Mouse (Mus musculus) embryonic facial prominence, embryonic 15.5 days (tissue): ENCODE measurements around the gene Crlf2. TPM values are rescaled to one million over a fixed set of nuclear protein-coding genes. Genes with fewer than 3 reads are reported as not detected.

Source experiments
- ATAC-seq: fragments of 200-750 bp; cut with Nextera tagmentation; 2 replicates; pipeline ENCODE4 v1.8.0; 2017; ENCODE audit warnings: low read depth, moderate TSS enrichment; ENCODE audit not compliant: insufficient number of reproducible peaks, low FRiP score, low TSS enrichment
- H3K27ac ChIP-seq: fragments of 300-500 bp; sonication (generic); replicated peaks from 2 replicates; pipeline ENCODE4 v1.5.1; 2015; ENCODE audit warnings: mild to moderate bottlenecking, inconsistent platforms
- H3K27me3 ChIP-seq: fragments of 300-500 bp; sonication (generic); 2 replicates; pipeline ENCODE4 v1.6.1; 2015; ENCODE audit warnings: inconsistent platforms
- H3K36me3 ChIP-seq: fragments of 300-500 bp; sonication (generic); 2 replicates; pipeline ENCODE4 v1.6.1; 2015; ENCODE audit warnings: mild to moderate bottlenecking, inconsistent platforms
- H3K4me1 ChIP-seq: fragments of 300-500 bp; sonication (generic); 2 replicates; pipeline ENCODE4 v1.6.1; 2015; ENCODE audit warnings: inconsistent platforms
- H3K4me2 ChIP-seq: fragments of 300-500 bp; sonication (generic); replicated peaks from 2 replicates; pipeline ENCODE4 v1.6.1; 2015; ENCODE audit warnings: mild to moderate bottlenecking, inconsistent platforms
- H3K4me3 ChIP-seq: fragments of 300-500 bp; sonication (generic); replicated peaks from 2 replicates; pipeline ENCODE4 v1.5.1; 2015; ENCODE audit warnings: mild to moderate bottlenecking, inconsistent platforms
- H3K9ac ChIP-seq: fragments of 300-500 bp; sonication (generic); 2 replicates; pipeline ENCODE4 v1.6.1; 2015; ENCODE audit warnings: inconsistent platforms
- H3K9me3 ChIP-seq: fragments of 300-500 bp; sonication (generic); replicated peaks from 2 replicates; pipeline ENCODE4 v1.6.1; 2016; ENCODE audit warnings: inconsistent platforms
- WGBS: fragments of 180-500 bp; shearing (Covaris S2); methylation state at CpG from one replicate; pipeline ENCODE4 v1.1.7; 2015; 5-methylcytosine and 5-hydroxymethylcytosine counted together
- polyA plus RNA-seq: library from polyadenylated mRNA; unstranded; fragments of >200 nt; fragmentation: Nextera tagmentation; extraction: Ambion mirVana; gene quantifications from 2 replicates; pipeline ENCODE4 v1.2.1, GENCODE M21; 2015

Crlf2 gene
- polyA plus RNA-seq, 1 experiment from 2014 or later = 12.6 TPM

DNA sequence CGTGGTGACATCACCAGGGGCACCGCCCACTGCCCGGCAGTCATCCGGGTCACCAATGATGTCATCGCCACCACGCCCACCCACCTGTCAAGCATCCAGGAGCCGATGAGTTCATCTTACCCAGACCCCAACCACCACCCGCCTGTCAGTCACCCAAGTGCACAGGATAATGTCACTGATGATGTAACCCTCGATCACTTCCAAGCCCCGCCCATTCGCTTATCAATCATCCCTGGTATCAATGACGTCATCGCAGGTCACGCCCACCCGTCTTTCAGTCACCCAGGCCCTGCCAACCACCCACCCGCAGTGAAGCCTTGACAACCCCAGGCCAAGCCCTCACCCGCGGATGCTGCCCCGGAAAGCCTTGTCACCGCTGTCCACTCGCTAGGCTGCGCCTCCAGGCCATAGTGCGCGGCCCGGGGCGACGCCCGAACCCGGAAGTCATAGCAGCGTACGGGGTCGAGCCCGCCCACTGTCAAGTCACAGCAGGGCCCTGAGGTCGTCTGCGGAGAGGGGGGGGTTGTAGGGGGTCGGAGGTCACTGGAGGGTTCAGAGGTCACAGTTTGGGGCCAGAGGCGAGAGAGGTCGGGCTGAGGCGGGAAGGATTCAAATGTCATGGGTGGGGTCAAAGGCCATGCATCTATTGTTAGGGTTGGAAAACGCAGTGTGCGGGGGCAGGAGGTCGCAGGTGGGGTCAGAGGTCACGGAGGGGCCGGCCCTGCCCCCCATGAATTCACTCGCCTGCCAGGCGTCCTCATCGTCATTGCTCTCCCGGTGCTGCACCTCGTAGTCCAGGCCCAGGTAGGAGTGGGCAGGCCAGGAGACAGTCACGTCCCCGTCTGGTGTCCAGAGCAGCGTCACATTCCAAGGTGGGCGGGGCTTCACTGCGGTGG, 2.9 kb downstream of the Crlf2 start:
- peak overlapping the region; percentile 79 for H3K4me3 ChIP-seq
- H3K36me3 ChIP-seq = peaks cover 30% of the 10 kb centered on the region
- H3K4me1 ChIP-seq = no peaks in the 10 kb centered on the region
- peaks cover 45% of the 10 kb centered on the region for H3K9me3 ChIP-seq
- ATAC-seq = no peak
- H3K27me3 ChIP-seq = no peaks in the 10 kb centered on the region
- 74% methylated on average over 54 of the region's 54 CpGs for WGBS
- peak overlapping the region; percentile 56 for H3K4me2 ChIP-seq
- no peak overlapping the region for H3K9ac ChIP-seq
- H3K27ac ChIP-seq = peak overlapping the region; percentile 97

DNA sequence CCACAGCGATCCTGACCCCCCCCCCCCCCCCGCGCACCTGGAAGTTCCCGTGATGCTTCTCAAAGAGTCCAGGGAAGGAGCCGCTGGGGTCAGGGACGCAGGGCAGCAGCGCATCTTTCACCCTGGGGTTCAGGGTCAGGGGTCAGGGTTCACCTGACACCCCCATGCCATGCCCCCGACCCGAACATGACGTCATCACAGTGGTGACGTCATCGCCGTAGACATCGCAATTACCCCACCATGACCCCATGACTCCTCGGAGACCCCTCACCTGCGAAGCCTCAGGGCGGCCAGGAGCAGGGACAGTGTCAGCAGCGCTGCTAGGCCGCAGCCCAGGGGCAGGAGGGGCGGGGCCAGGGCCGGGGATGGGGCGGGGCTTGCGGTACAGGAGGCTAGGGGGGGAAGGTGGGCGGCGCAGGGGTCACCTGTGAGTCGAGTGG, 3.5 kb downstream of the Crlf2 start:
- no peaks in the 10 kb centered on the region for H3K4me1 ChIP-seq
- H3K4me3 ChIP-seq = no peak overlapping the region
- ATAC-seq = no peak
- H3K9ac ChIP-seq = no peak overlapping the region
- H3K27ac ChIP-seq = no peak overlapping the region
- peaks cover 30% of the 10 kb centered on the region for H3K36me3 ChIP-seq
- no peaks in the 10 kb centered on the region for H3K27me3 ChIP-seq
- peaks cover 47% of the 10 kb centered on the region for H3K9me3 ChIP-seq
- 84% methylated on average over 24 of the region's 26 CpGs for WGBS
- no peak overlapping the region for H3K4me2 ChIP-seq

DNA sequence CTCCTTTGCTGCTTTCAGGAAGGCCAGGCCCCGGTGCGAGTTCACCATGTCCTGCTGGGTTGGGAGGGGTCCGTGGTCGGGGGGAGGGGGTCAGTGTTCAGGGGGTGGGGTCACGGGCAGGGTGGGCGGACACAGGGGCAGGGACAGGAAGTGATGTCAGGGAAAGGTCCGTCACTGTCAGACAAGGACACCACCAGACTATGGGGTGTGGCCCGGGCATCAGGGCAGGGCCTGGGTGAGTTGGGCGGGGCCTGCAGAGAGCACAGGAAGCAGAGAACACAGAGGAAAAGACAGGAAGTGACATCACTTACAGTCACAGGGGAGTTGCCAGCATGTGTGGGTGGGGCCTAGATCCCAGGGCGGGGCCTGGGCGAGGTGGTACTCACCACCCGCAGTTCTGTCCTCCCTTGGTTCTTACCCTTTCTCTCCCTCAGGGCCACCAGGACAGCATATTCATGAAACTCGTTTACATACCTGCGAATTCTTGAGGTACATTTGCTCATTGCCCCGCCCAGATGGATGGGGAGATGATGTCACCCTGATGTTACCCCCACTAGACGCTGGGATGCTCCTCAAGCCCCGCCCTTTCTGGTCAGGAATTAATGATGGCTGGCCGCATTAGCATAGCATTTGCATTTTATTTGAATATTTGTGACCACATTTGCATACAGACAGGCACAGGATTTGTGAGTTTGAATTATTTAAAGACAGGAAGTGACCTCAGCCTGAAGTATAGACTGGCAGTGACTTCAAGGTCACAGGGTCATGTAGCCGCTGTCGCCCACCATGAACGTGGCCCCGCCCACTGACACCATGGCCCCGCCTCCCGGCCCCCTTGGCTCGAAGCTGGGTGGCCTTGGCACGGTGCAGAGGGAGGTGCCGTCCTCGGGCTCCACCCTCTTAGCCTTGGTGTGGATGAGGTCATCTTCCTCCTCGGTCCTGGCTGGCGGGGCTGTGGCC, 4.4 kb downstream of the Crlf2 start:
- no peaks in the 10 kb centered on the region for H3K4me1 ChIP-seq
- ATAC-seq = no peak
- H3K27ac ChIP-seq = no peak overlapping the region
- peaks cover 30% of the 10 kb centered on the region for H3K36me3 ChIP-seq
- H3K9me3 ChIP-seq = peaks cover 47% of the 10 kb centered on the region
- no peaks in the 10 kb centered on the region for H3K27me3 ChIP-seq
- H3K4me3 ChIP-seq = no peak overlapping the region
- H3K9ac ChIP-seq = no peak overlapping the region
- 87% methylated on average over 30 of the region's 30 CpGs for WGBS
- no peak overlapping the region for H3K4me2 ChIP-seq

DNA sequence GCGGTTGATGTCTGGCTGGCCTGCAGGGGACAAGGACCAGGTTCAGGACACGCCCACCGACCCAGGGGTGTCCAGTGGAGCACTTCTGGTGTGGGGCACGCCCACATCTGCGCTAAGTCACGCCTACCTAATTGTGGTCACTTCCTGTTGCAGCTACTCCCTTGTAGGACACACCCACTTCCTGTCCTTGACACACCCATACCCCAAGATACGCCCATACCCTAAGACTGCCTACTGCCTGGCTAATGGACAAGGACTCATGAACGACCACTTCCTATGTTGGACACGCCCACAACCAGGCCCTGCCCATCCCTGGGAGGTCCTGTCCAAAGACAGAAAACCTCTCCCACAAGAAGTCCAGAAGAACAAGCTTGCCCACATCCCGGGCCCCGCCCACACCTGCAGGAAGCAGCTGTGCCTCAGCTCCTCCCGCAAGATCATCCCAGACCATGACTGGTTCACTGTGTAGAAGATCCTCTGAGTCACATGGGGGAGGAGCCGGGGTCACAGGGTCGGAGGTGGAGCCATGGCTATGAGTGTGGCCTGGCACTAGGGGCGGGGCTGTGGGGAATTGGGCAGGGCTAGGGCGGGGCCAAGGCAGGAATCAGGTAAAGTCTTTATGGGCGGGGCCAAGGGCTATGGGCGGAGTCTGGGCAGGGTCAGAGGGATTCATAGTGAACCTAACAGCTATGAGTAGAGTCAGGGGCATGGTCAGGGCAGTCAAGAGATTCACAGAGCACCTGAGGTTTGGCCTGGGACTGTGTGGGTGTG, 5.4 kb downstream of the Crlf2 start:
- WGBS = 68% methylated on average over 18 of the region's 18 CpGs
- no peak for ATAC-seq
- Histone ChIP-seq H3K36me3 (peaks cover 30% of the 10 kb centered on the region), H3K4me3 (no peak overlapping the region), H3K27ac (no peak overlapping the region), H3K4me1 (no peaks in the 10 kb centered on the region), H3K27me3 (no peaks in the 10 kb centered on the region), H3K9ac (no peak overlapping the region), H3K4me2 (no peak overlapping the region), H3K9me3 (peaks cover 47% of the 10 kb centered on the region)

DNA sequence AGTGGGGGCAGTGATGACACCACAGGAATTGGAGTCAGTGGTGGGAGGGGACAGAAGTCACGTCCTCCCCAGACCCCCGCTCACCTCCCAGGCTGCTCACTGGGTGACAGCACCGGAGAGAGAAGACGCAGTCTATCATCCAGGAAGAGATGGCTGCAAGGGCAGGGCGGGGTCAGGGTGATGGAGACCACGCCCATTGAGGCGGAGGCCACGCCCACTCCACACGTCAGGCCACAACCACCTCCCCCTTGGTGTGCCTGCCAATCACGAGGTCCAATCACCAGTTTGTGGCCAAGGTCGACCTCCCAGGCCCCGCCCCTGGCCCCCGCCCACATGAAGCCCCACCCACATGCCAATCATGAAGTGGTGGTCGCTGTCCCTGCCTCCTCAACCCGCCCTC, 6.3 kb downstream of the Crlf2 start:
- WGBS = 84% methylated on average over 12 of the region's 15 CpGs
- no peak overlapping the region for H3K4me3 ChIP-seq
- no peak overlapping the region for H3K27ac ChIP-seq
- H3K36me3 ChIP-seq = peaks cover 30% of the 10 kb centered on the region
- H3K4me2 ChIP-seq = no peak overlapping the region
- no peaks in the 10 kb centered on the region for H3K27me3 ChIP-seq
- no peak overlapping the region for H3K9ac ChIP-seq
- no peaks in the 10 kb centered on the region for H3K4me1 ChIP-seq
- H3K9me3 ChIP-seq = peaks cover 47% of the 10 kb centered on the region
- ATAC-seq = no peak

DNA sequence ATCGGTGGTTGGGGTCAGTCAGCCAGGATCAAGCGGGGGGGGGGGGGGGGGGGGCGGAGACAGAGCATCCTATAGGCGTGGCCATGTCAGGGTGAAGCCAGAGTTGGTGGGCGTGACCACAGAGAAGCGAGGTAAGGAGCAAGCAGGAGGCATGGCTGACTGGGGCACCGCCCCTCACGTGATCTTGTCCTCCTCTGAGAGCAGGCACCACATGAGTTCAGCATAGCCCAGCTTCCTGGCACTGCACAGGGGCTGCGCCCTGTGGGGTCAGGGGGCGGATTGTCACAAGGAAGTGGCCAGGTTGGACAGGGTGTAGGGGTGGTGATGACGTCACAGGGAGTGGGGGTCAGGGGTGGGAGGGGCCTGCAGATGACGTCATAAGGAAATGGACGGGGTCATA, 6.7 kb downstream of the Crlf2 start:
- Histone ChIP-seq H3K27me3 (no peaks in the 10 kb centered on the region), H3K27ac (no peak overlapping the region), H3K4me2 (no peak overlapping the region), H3K9ac (no peak overlapping the region), H3K4me3 (no peak overlapping the region), H3K36me3 (peaks cover 30% of the 10 kb centered on the region), H3K4me1 (no peaks in the 10 kb centered on the region), H3K9me3 (peaks cover 47% of the 10 kb centered on the region)
- ATAC-seq = no peak
- 90% methylated on average over 11 of the region's 13 CpGs for WGBS

DNA sequence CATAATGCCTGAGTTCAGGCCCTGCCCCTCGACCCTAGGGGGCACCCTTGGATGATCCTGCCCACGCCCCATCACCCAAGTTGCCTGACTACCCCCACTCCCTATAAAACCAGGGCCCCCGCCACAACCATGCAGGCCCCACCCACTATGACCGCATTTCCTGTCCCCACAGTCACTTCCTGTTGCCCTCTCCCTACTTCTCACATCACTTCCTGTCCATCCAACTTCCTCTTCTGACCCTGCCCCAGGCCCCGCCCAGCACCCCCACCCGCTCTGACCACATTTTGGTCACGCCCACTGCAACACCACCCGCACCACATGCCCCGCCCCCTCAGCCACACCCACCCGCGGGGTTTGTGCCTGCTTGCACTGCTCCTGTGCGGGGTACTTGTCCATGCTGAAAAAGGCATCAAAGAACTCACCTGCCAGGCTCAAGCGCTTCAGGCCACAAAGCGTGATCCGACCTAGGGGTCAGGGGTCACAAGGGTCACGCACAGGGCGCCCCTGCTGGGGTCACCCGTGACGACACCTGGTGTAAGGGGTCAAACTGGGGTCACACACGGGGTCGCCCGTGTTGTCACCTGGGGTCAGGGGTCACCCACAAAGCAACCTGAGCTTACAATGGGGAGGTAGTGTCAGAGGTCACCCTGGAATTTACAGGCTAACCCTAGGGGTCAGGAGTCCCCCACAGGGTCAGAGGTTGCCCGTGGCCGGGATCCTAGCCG, 7.6 kb downstream of the Crlf2 start:
- no peak overlapping the region for H3K4me2 ChIP-seq
- no peaks in the 10 kb centered on the region for H3K4me1 ChIP-seq
- peaks cover 27% of the 10 kb centered on the region for H3K36me3 ChIP-seq
- H3K4me3 ChIP-seq = no peak overlapping the region
- H3K9ac ChIP-seq = no peak overlapping the region
- WGBS = 90% methylated on average over 25 of the region's 25 CpGs
- no peak overlapping the region for H3K27ac ChIP-seq
- ATAC-seq = no peak
- H3K9me3 ChIP-seq = peaks cover 41% of the 10 kb centered on the region
- no peaks in the 10 kb centered on the region for H3K27me3 ChIP-seq

DNA sequence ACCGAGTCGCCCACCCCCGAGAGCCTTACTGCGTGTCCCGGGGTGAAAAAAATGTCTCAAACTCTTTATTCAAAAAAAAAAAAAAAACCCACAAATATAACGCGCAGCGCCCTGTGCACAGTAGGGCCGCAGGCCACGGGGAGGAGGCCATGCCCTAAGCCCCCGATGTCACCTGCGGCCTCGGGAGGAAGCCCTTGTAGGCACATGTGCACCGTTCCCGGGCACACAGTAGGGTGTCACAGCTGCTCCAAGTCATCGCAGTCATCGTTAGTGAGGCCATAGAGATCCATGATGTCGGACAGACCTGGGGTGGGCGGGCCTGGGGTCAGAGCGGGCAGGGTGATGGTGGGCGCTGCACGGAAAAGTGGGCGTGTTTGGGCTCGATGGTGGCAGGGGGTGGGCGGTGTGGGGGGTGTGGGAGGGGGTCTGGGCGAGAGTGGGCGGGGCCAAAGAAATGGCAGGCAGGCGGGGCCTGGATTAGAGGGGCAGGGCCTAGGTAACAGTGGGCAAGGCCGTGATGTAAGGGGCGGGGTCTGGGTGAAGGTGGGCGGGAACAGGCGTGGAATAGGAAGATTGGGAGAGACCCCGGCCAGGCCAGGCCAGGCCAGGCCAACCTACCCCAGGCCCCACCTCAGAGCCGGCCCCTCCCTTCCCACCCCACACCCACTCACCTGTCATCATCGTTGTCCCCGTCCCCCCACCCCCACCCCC, 8.4 kb downstream of the Crlf2 start:
- Histone ChIP-seq H3K27me3 (no peaks in the 10 kb centered on the region), H3K9me3 (peaks cover 33% of the 10 kb centered on the region), H3K36me3 (peaks cover 20% of the 10 kb centered on the region), H3K9ac (no peak overlapping the region), H3K27ac (no peak overlapping the region), H3K4me3 (no peak overlapping the region), H3K4me1 (no peaks in the 10 kb centered on the region), H3K4me2 (no peak overlapping the region)
- ATAC-seq = no peak
- 87% methylated on average over 33 of the region's 36 CpGs for WGBS

DNA sequence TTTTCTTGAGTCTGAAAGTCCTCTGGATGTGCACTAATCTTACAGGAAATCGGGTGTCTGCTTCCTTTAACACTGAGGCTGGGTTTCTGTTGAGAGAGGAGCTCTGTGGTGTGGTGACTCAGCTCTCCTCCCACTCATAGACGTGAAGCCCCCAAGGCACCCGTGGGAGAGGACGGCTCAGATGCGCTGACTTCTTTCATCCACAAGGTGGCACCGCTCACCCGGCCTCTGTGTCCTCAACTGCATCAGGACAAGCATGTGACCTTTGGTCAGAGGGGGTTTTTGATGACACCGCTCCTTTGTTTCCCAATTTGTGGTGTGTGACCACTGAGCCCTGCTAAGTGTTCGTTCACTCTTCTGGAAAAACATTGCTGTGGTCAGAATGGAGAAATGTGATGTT, 10.1 kb downstream of the Crlf2 start:
- Histone ChIP-seq H3K27ac (no peak overlapping the region), H3K4me1 (no peaks in the 10 kb centered on the region), H3K9ac (no peak overlapping the region), H3K27me3 (no peaks in the 10 kb centered on the region), H3K9me3 (peaks cover 22% of the 10 kb centered on the region), H3K4me3 (no peak overlapping the region), H3K4me2 (no peak overlapping the region), H3K36me3 (peaks cover 10% of the 10 kb centered on the region; the same call in 1 of the 2 replicates)
- 73% methylated on average over 9 of the region's 9 CpGs for WGBS
- ATAC-seq = no peak

DNA sequence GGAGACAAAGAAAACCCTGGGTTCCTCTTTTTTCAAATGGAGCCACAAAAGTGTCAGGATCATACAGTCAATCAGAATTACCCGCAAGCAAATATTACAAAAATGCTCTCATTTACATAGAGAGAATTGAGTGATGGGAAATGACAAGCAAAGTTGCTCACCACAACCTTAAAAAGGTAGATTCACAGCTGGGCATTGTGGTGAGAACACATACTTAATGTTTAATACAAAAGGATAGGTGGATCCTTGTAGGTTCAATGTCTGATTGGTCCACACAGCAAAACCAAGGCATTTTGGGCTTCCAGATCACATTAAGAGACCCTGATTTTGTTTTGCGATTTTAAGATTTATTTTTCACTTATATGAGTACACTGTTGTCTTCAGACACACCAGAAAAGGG, 11.7 kb downstream of the Crlf2 start:
- Histone ChIP-seq H3K9ac (no peak overlapping the region), H3K4me2 (no peak overlapping the region), H3K36me3 (peaks cover 7% of the 10 kb centered on the region; the same call in 1 of the 2 replicates), H3K9me3 (peaks cover 7% of the 10 kb centered on the region; the same call in 1 of the 2 replicates), H3K4me3 (no peak overlapping the region), H3K27me3 (no peaks in the 10 kb centered on the region), H3K27ac (no peak overlapping the region), H3K4me1 (no peaks in the 10 kb centered on the region)
- 70% methylated on average over 2 of the region's 2 CpGs for WGBS
- no peak for ATAC-seq
